Mouse (Mus musculus): ENCODE data around the gene Iqsec1. TPM values are rescaled to one million over a fixed set of nuclear protein-coding genes. Genes with fewer than 3 reads are reported as not detected.
A peak's percentile ranks its signal among the peaks of the same experiment; 100 is the strongest.
"Not testable (repeated sequence)": the region's sequence is repeated elsewhere in the genome, so short reads cannot be mapped to it uniquely, and the experiment has no call there.

The Iqsec1 gene
- polyA plus RNA-seq, 1 experiment from 2014 or later: 4.2 TPM

- Histone ChIP-seq H3K27me3 (ENCODE audit: insufficient read depth, low read length) (no peaks in the 10 kb centered on the region), H3K27ac (ENCODE audit: low read depth) (no peak overlapping the region), H3K9me3 (ENCODE audit: low read length) (no peaks in the 10 kb centered on the region), H3K4me2 (ENCODE audit: low read depth, low read length) (no peak overlapping the region), H3K4me3 (ENCODE audit: low read depth, low read length) (no peak overlapping the region), H3K36me3 (replicated peaks; ENCODE audit: insufficient read depth, low read length) (peaks cover 64% of the 10 kb centered on the region), H3K9ac (replicated peaks) (no peak overlapping the region), H3K4me1 (ENCODE audit: insufficient read depth) (no peaks in the 10 kb centered on the region)
- TF ChIP-seq CTCF (IDR thresholded peaks at IDR 0.05; ENCODE audit: low read depth): no peak
- no peak for TF ChIP-seq EP300 (IDR thresholded peaks at IDR 0.05; ENCODE audit: low read depth)
- ATAC-seq: no peak
- 57% methylated on average over 4 of the region's 4 CpGs for WGBS (ENCODE audit: insufficient replicate concordance)
- DNase-seq: no peak
Observed at GRCm38 (mm10) chr6:90635081-90635480, 353.4 kb downstream of the Iqsec1 start.

DNA sequence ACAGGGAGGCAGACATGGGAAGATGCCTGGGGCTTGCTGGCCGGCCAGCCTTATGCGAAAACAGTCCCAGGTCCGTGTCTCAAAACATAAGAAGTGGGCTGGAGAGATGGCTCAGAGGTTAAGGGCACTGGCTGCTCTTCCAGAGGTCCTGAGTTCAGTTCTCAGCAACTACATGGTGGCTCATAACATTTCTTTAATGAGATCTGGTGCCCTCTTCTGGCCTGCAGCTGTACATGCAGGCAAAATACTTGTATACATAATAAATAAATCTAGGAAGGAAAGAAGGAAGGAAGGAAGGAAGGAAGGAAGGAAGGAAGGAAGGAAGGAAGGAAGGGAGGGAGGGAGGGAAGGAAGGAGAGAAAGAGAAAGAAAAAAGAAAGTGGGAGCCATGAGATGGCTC is 356.0 kb downstream of the Iqsec1 start:
- not testable (repeated sequence) for H3K4me2 ChIP-seq (ENCODE audit: low read depth, low read length); H3K9me3 ChIP-seq (ENCODE audit: low read length); H3K4me3 ChIP-seq (ENCODE audit: low read depth, low read length); ATAC-seq; H3K4me1 ChIP-seq (ENCODE audit: insufficient read depth); H3K27ac ChIP-seq (ENCODE audit: low read depth); DNase-seq; H3K27me3 ChIP-seq (ENCODE audit: insufficient read depth, low read length); H3K9ac ChIP-seq (replicated peaks)
- WGBS (ENCODE audit: insufficient replicate concordance): 85% methylated on average over 3 of the region's 3 CpGs
- H3K36me3 ChIP-seq (replicated peaks; ENCODE audit: insufficient read depth, low read length): peaks cover 64% of the 10 kb centered on the region
- TF ChIP-seq CTCF (IDR thresholded peaks at IDR 0.05; ENCODE audit: low read depth): peak; percentile 59

- 83% methylated on average over 7 of the region's 7 CpGs for WGBS (ENCODE audit: insufficient replicate concordance)
- ATAC-seq (no peak), DNase-seq (no peak)
- TF ChIP-seq EP300 (IDR thresholded peaks at IDR 0.05; ENCODE audit: low read depth): no peak
- no peak for TF ChIP-seq CTCF (IDR thresholded peaks at IDR 0.05; ENCODE audit: low read depth)
- Histone ChIP-seq H3K27ac (ENCODE audit: low read depth) (no peak overlapping the region), H3K4me1 (ENCODE audit: insufficient read depth) (peaks cover 6% of the 10 kb centered on the region; the same call in 1 of the 2 replicates), H3K9ac (replicated peaks) (no peak overlapping the region), H3K4me2 (ENCODE audit: low read depth, low read length) (no peak overlapping the region), H3K27me3 (ENCODE audit: insufficient read depth, low read length) (no peaks in the 10 kb centered on the region), H3K36me3 (replicated peaks; ENCODE audit: insufficient read depth, low read length) (peaks cover 64% of the 10 kb centered on the region), H3K9me3 (ENCODE audit: low read length) (no peaks in the 10 kb centered on the region), H3K4me3 (ENCODE audit: low read depth, low read length) (no peak overlapping the region)
Observed at GRCm38 (mm10) chr6:90630427-90630826, 358.1 kb downstream of the Iqsec1 start.

DNA sequence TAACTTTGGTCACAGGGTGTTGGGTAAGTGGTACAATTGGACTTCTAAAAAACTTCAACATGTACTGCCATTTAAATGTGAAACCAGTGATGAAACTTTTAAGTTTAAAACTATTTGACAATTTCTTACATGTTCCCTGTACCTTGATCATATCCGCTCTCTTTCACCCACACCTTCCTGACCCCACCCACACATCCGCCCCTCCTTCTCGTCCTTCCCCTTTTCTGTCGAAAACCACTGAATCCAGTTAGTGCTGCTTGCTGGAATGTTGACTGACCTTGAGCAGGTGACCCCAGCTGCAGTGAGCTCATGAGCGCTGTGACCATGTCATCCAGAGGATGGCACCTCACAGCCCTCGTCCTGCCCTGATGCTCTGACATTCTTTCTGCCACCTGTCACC is 359.0 kb downstream of the Iqsec1 start:
- H3K4me1 ChIP-seq (ENCODE audit: insufficient read depth): peaks cover 15% of the 10 kb centered on the region
- DNase-seq (peak; percentile 59), ATAC-seq (peak; percentile 78)
- no peak overlapping the region for H3K4me2 ChIP-seq (ENCODE audit: low read depth, low read length)
- no peak overlapping the region for H3K9ac ChIP-seq (replicated peaks)
- peaks cover 63% of the 10 kb centered on the region for H3K36me3 ChIP-seq (replicated peaks; ENCODE audit: insufficient read depth, low read length)
- 48% methylated on average over 6 of the region's 6 CpGs for WGBS (ENCODE audit: insufficient replicate concordance)
- H3K9me3 ChIP-seq (ENCODE audit: low read length): no peaks in the 10 kb centered on the region
- TF ChIP-seq CTCF (IDR thresholded peaks at IDR 0.05; ENCODE audit: low read depth): no peak
- H3K4me3 ChIP-seq (ENCODE audit: low read depth, low read length): no peak overlapping the region
- 0 out of 2 replicates have a peak overlapping the region, but pooled peaks have one; percentile 26 for H3K27ac ChIP-seq (ENCODE audit: low read depth)
- no peaks in the 10 kb centered on the region for H3K27me3 ChIP-seq (ENCODE audit: insufficient read depth, low read length)

DNA sequence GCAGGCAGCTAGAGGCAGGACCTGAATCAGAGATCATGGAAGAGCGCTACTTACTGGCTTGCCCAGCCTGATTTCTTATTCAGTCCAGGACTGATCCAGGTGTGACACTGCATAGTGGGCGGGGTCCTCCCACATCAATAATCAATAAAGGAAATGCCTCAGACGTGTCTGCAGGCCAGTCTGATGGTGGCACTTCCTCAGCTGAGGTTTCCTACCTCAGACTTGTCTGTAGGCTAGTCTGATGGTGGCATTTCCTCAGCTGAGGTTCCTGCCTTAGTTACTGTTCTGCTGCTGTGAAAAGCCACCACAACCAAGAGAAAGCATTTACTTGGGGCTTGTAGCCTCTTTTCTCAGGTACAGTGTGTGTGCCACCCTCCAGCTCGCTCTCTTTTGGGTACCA is 360.9 kb downstream of the Iqsec1 start:
- ATAC-seq (no peak), DNase-seq (no peak)
- no peaks in the 10 kb centered on the region for H3K27me3 ChIP-seq (ENCODE audit: insufficient read depth, low read length)
- H3K4me3 ChIP-seq (ENCODE audit: low read depth, low read length): no peak overlapping the region
- H3K9me3 ChIP-seq (ENCODE audit: low read length): no peaks in the 10 kb centered on the region
- no peak overlapping the region for H3K9ac ChIP-seq (replicated peaks)
- H3K27ac ChIP-seq (ENCODE audit: low read depth): no peak overlapping the region; the same call in 1 of the 2 replicates
- peaks cover 57% of the 10 kb centered on the region for H3K36me3 ChIP-seq (replicated peaks; ENCODE audit: insufficient read depth, low read length)
- H3K4me1 ChIP-seq (ENCODE audit: insufficient read depth): peaks cover 34% of the 10 kb centered on the region
- TF ChIP-seq EP300 (IDR thresholded peaks at IDR 0.05; ENCODE audit: low read depth): no peak
- no peak for TF ChIP-seq CTCF (IDR thresholded peaks at IDR 0.05; ENCODE audit: low read depth)
- WGBS (ENCODE audit: insufficient replicate concordance): 71% methylated on average over 4 of the region's 4 CpGs
- no peak overlapping the region for H3K4me2 ChIP-seq (ENCODE audit: low read depth, low read length)

GRCm38 (mm10) chr6:90625207-90625994 is 363.1 kb downstream of the Iqsec1 start:
- TF ChIP-seq CTCF (IDR thresholded peaks at IDR 0.05; ENCODE audit: low read depth) (peak; percentile 61), EP300 (IDR thresholded peaks at IDR 0.05; ENCODE audit: low read depth) (no peak)
- no peaks in the 10 kb centered on the region for H3K9me3 ChIP-seq (ENCODE audit: low read length)
- peak overlapping the region; percentile 85 for H3K4me2 ChIP-seq (ENCODE audit: low read depth, low read length)
- WGBS (ENCODE audit: insufficient replicate concordance): 82% methylated on average over 7 of the region's 7 CpGs
- H3K36me3 ChIP-seq (replicated peaks; ENCODE audit: insufficient read depth, low read length): peaks cover 43% of the 10 kb centered on the region
- H3K27ac ChIP-seq (ENCODE audit: low read depth): peak overlapping the region; percentile 94; the same call in 1 of the 2 replicates
- no peaks in the 10 kb centered on the region for H3K27me3 ChIP-seq (ENCODE audit: insufficient read depth, low read length)
- peaks cover 53% of the 10 kb centered on the region for H3K4me1 ChIP-seq (ENCODE audit: insufficient read depth)
- ATAC-seq (no peak), DNase-seq (no peak)
- H3K4me3 ChIP-seq (ENCODE audit: low read depth, low read length): 0 out of 2 replicates have a peak overlapping the region, but pooled peaks have one; percentile 5
- no peak overlapping the region for H3K9ac ChIP-seq (replicated peaks)
